Comparison of ENCODE assay signal across 8 mouse cellular contexts in the genomic region with DNA sequence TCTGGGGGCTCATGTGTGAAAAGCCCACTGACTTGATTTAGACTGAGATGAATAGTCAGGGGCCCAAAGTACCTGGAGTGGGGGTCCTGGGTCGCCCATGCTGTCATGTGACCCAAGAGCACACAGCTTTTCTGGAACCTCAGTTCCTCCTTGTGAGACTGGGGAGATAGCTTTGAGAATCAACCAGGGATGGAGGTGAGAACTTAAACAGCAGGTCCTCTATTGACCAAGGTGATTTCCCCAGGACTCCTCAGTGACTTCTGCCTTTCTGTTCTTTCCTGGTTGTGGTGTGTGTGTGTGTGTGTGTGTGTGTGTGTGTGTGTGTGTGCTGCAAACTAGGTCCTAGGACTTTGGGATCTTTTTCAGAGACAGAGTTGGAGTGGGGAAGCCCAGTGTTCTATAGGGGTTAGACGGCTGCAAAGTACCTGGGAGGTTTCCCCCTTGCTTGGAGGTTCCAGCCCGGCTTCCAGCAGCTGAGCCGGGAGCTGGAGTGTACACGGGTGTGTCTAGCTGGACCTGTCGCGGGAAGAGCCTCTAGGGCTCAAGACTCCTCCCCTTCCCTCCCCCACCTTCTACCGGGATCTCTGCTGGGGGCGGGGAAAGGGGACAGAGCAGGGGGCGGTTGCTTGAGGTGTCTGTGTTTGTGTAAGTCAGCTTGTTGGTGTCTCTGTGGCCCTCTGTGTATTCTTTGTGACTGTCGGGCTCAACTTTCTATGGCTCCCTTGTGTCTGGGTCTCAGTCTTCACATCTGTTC. TPM values are rescaled to one million over a fixed set of nuclear protein-coding genes. Genes with fewer than 3 reads are reported as not detected.
DNase-seq lines count a peak whose midpoint lies in the region; ATAC-seq lines count a peak whose summit lies in the region.

No protein-coding gene starts in this region.

- H3K9ac ChIP-seq in heart, embryonic 15.5 days = peak overlapping the region; percentile 71
- H3K9ac ChIP-seq in midbrain, embryonic 14.5 days (replicated peaks; ENCODE audit: low read length) = peak overlapping the region; percentile 61; the same call in 1 of the 2 replicates

- ATAC-seq in heart, embryonic 15.5 days (replicated peaks; ENCODE audit: insufficient number of reproducible peaks, insufficient read depth, low FRiP score, low read depth) = peak; percentile 8; the same call in 1 of the 2 replicates
- no peak for ATAC-seq in midbrain, embryonic 14.5 days (ENCODE audit: low FRiP score, low TSS enrichment)

- H3K4me3 ChIP-seq in brown adipose tissue, adult 24 weeks (ENCODE audit: insufficient read depth, low read depth, low read length) = peak overlapping the region; percentile 42
- H3K4me3 ChIP-seq in heart, embryonic 15.5 days = peak overlapping the region; percentile 54
- peak overlapping the region; percentile 34 for H3K4me3 ChIP-seq in midbrain, embryonic 14.5 days (replicated peaks; ENCODE audit: low read depth, low read length)

- H3K36me3 ChIP-seq in heart, embryonic 15.5 days = peaks cover 16% of the 10 kb centered on the region; the same call in 1 of the 2 replicates
- peaks cover 8% of the 10 kb centered on the region; the same call in 1 of the 2 replicates for H3K36me3 ChIP-seq in midbrain, embryonic 14.5 days (ENCODE audit: control insufficient read depth, insufficient read depth, low read length)

- peaks cover 41% of the 10 kb centered on the region for H3K4me1 ChIP-seq in brown adipose tissue, adult 24 weeks (ENCODE audit: control insufficient read depth, insufficient read depth, insufficient read length, low read length)
- H3K4me1 ChIP-seq in heart, embryonic 15.5 days (replicated peaks) = peaks cover 96% of the 10 kb centered on the region
- H3K4me1 ChIP-seq in midbrain, embryonic 14.5 days (ENCODE audit: control insufficient read depth, insufficient read depth, low read length) = peaks cover 66% of the 10 kb centered on the region

- no peaks in the 10 kb centered on the region for H3K27me3 ChIP-seq in heart, embryonic 15.5 days
- no peaks in the 10 kb centered on the region for H3K27me3 ChIP-seq in midbrain, embryonic 14.5 days (ENCODE audit: control insufficient read depth, insufficient read depth, low read length)

- peak; percentile 65 for DNase-seq in retina, postnatal 1 day
- no peak for DNase-seq in retina, embryonic 14.5 days (ENCODE audit: low spot score)
- peak; percentile 75 to 77 for DNase-seq in kidney, postnatal 36 days
- DNase-seq in midbrain, embryonic 14.5 days = no peak
- no peak for DNase-seq in layer of hippocampus, adult 9-11 months
- DNase-seq in T-cell, adult 2 months (ENCODE audit: low spot score) = no peak

- H3K4me2 ChIP-seq in heart, embryonic 15.5 days = peak overlapping the region; percentile 89
- peak overlapping the region; percentile 82 for H3K4me2 ChIP-seq in midbrain, embryonic 14.5 days (ENCODE audit: low read length)

- WGBS in heart, embryonic 15.5 days = 1% methylated on average over 11 of the region's 11 CpGs
- 3% methylated on average over 11 of the region's 11 CpGs for WGBS in midbrain, embryonic 14.5 days

- H3K27ac ChIP-seq in brown adipose tissue, adult 24 weeks (replicated peaks; ENCODE audit: low read depth, low read length) = peak overlapping the region; percentile 64
- H3K27ac ChIP-seq in heart, embryonic 15.5 days = peak overlapping the region; percentile 99
- peak overlapping the region; percentile 89 for H3K27ac ChIP-seq in midbrain, embryonic 14.5 days (replicated peaks; ENCODE audit: low read depth, low read length)

- H3K9me3 ChIP-seq in heart, embryonic 15.5 days (replicated peaks) = no peaks in the 10 kb centered on the region
- H3K9me3 ChIP-seq in midbrain, embryonic 14.5 days (ENCODE audit: control insufficient read depth, low read length) = no peaks in the 10 kb centered on the region

RNA-seq across cellular contexts. Expression of gene Bcl9l, which starts 15.2 kb away (rescaled TPM):
- 19.2 and 24.4 TPM in 2 replicates for polyA plus RNA-seq in brown adipose tissue, adult 24 weeks (2012; ENCODE audit: insufficient read depth, insufficient read length, missing spikeins)
- 9.1 and 12.6 TPM in 2 replicates for polyA plus RNA-seq in heart, embryonic 15.5 days (2015; fragmentation: Nextera tagmentation; extraction: Ambion mirVana)
- 12.6 and 14.9 TPM in 2 replicates for polyA plus RNA-seq in midbrain, embryonic 14.5 days (2014; fragmentation: Nextera tagmentation; extraction: Ambion mirVana)

RNA-seq across cellular contexts. Expression of gene Upk2, which starts 43.0 kb away (rescaled TPM):
- not detected in 2 replicates for polyA plus RNA-seq in brown adipose tissue, adult 24 weeks (2012; ENCODE audit: insufficient read depth, insufficient read length, missing spikeins)
- polyA plus RNA-seq in heart, embryonic 15.5 days (2015; fragmentation: Nextera tagmentation; extraction: Ambion mirVana) = 0.63 TPM in 1 of 2 replicates, not detected in the other
- not detected in 2 replicates for polyA plus RNA-seq in midbrain, embryonic 14.5 days (2014; fragmentation: Nextera tagmentation; extraction: Ambion mirVana)

RNA-seq across cellular contexts. Expression of gene Foxr1, which starts 56.9 kb away (rescaled TPM):
- not detected in 2 replicates for polyA plus RNA-seq in brown adipose tissue, adult 24 weeks (2012; ENCODE audit: insufficient read depth, insufficient read length, missing spikeins)
- polyA plus RNA-seq in heart, embryonic 15.5 days (2015; fragmentation: Nextera tagmentation; extraction: Ambion mirVana) = not detected in 2 replicates
- polyA plus RNA-seq in midbrain, embryonic 14.5 days (2014; fragmentation: Nextera tagmentation; extraction: Ambion mirVana) = not detected in 2 replicates

Comparison
In these comparisons a context has a peak if more than half of its experiments do, and no peak if none do; other contexts are left out.
1. DNase-seq: peak in retina, postnatal 1 day (single experiment) and kidney, postnatal 36 days (2 of 2); none in retina, embryonic 14.5 days (single experiment), midbrain, embryonic 14.5 days (single experiment), layer of hippocampus, adult 9-11 months (single experiment) and T-cell, adult 2 months (single experiment).
2. Peak in every context shown above with its lines, with median percentiles within 50 percentile points of each other: H3K27ac ChIP-seq and H3K4me3 ChIP-seq.